In genomic region chr17:27707954-27708661, GRCm38 (mm10) we compare ENCODE assay signal across 9 mouse cellular contexts. TPM values are rescaled to one million over a fixed set of nuclear protein-coding genes. Genes with fewer than 3 reads are reported as not detected.
DNase-seq lines count a peak whose midpoint lies in the region; ATAC-seq and TF ChIP-seq lines count a peak whose summit lies in the region.
"Had no signal": no experiment of that assay in that cellular context is flagged by ENCODE, and none has a peak within 500 bp of the region (broad histone marks: within the 10 kb centered on the region; RNA-seq: fewer than 3 reads in every experiment).

No protein-coding gene starts in this region.

- no peak for TF ChIP-seq CTCF in olfactory bulb, adult 2 months (IDR thresholded peaks at IDR 0.05; ENCODE audit: insufficient read depth, low read depth, low read length)

- 2% methylated on average over 25 of the region's 25 CpGs for WGBS in intestine, embryonic 14.5 days
- 4% methylated on average over 24 of the region's 25 CpGs for WGBS in liver, embryonic 16.5 days (ENCODE audit: insufficient replicate concordance)
- 13% methylated on average over 25 of the region's 25 CpGs for WGBS in olfactory bulb, adult 2 months

- no peaks in the 10 kb centered on the region for H3K27me3 ChIP-seq in intestine, embryonic 14.5 days (replicated peaks; ENCODE audit: control insufficient read depth, insufficient read depth, low read length)
- H3K27me3 ChIP-seq in liver, embryonic 16.5 days (ENCODE audit: control insufficient read depth, insufficient read depth, low read depth, low read length): peaks cover 10% of the 10 kb centered on the region; the same call in 1 of the 2 replicates

- no peak overlapping the region for H3K27ac ChIP-seq in intestine, embryonic 14.5 days (ENCODE audit: low read depth)
- no peak overlapping the region for H3K27ac ChIP-seq in liver, embryonic 16.5 days (ENCODE audit: low read length)
- 0 out of 2 replicates have a peak overlapping the region, but pooled peaks have one; percentile 44 for H3K27ac ChIP-seq in olfactory bulb, adult 2 months (ENCODE audit: insufficient read depth, low read depth, low read length)

- H3K9ac ChIP-seq in intestine, embryonic 14.5 days (ENCODE audit: low read length): 0 out of 2 replicates have a peak overlapping the region, but pooled peaks have one; percentile 20
- no peak overlapping the region for H3K9ac ChIP-seq in liver, embryonic 16.5 days (ENCODE audit: low read depth, low read length)

- H3K4me3 ChIP-seq in intestine, embryonic 14.5 days (ENCODE audit: low read depth, low read length): peak overlapping the region; percentile 24
- H3K4me3 ChIP-seq in liver, embryonic 16.5 days (ENCODE audit: low read depth, low read length): peak overlapping the region; percentile 4; the same call in 1 of the 2 replicates
- no peak overlapping the region for H3K4me3 ChIP-seq in olfactory bulb, adult 2 months (ENCODE audit: insufficient read depth, low read depth, low read length)

- H3K4me2 ChIP-seq in intestine, embryonic 14.5 days (ENCODE audit: low read length): peak overlapping the region; percentile 57
- H3K4me2 ChIP-seq in liver, embryonic 16.5 days (ENCODE audit: low read depth, low read length): peak overlapping the region; percentile 44

- TF ChIP-seq POLR2A in olfactory bulb, adult 2 months (IDR thresholded peaks at IDR 0.05; ENCODE audit: insufficient read depth, low read depth, low read length): no peak

- peak; percentile 88 for ATAC-seq in intestine, embryonic 14.5 days (replicated peaks; ENCODE audit: low FRiP score, low TSS enrichment, low read depth)
- ATAC-seq in liver, embryonic 16.5 days (ENCODE audit: low read depth): peak; percentile 83
- no peak for ATAC-seq in erythroid progenitor cell, adult 5-6 weeks (replicated peaks; ENCODE audit: low FRiP score, poor library complexity, severe bottlenecking)

- intact Hi-C loops in gastrocnemius, postnatal 14 days (cut with DNase I; ENCODE audit: low total_unique reads): no loop called here

- H3K36me3 ChIP-seq in intestine, embryonic 14.5 days (ENCODE audit: control insufficient read depth, insufficient read depth, low read length): no peaks in the 10 kb centered on the region
- no peaks in the 10 kb centered on the region for H3K36me3 ChIP-seq in liver, embryonic 16.5 days (ENCODE audit: control insufficient read depth, insufficient read depth)
- H3K36me3 ChIP-seq: G1E had no signal

- peak; percentile 94 for DNase-seq in heart, adult 11 months
- DNase-seq in heart, adult 8-10 months (ENCODE audit: low spot score): no peak
- DNase-seq in c-Kit-positive CD71-negative TER-119-negative erythroid progenitor cells, embryonic 14.5 days (ENCODE audit: low read depth): peak; percentile 79
- peak; percentile 81 for DNase-seq in gastrocnemius, postnatal 14 days
- peak; percentile 95 for DNase-seq in intestine, embryonic 14.5 days (ENCODE audit: low spot score)

- H3K4me1 ChIP-seq in intestine, embryonic 14.5 days (replicated peaks; ENCODE audit: control insufficient read depth, insufficient read depth, low read length): peaks cover 7% of the 10 kb centered on the region; the same call in 1 of the 2 replicates
- H3K4me1 ChIP-seq in liver, embryonic 16.5 days (ENCODE audit: control insufficient read depth, low read depth, low read length): no peaks in the 10 kb centered on the region; the same call in 1 of the 2 replicates
- peaks cover 48% of the 10 kb centered on the region for H3K4me1 ChIP-seq in olfactory bulb, adult 2 months (ENCODE audit: control insufficient read depth, insufficient read depth, low read length)

- H3K9me3 ChIP-seq in intestine, embryonic 14.5 days (ENCODE audit: control insufficient read depth, low read length): no peaks in the 10 kb centered on the region
- H3K9me3 ChIP-seq in liver, embryonic 16.5 days (replicated peaks; ENCODE audit: control insufficient read depth, low read length): no peaks in the 10 kb centered on the region
- H3K9me3 ChIP-seq: G1E had no signal

RNA-seq across cellular contexts. Expression of gene Spdef, which starts 20.6 kb away (rescaled TPM):
- not detected for total RNA-seq in heart, adult 8-10 months (2022)
- total RNA-seq in gastrocnemius, postnatal 14 days (2021): under 1 TPM; 0.33 to 0.47 TPM
- polyA plus RNA-seq in intestine, embryonic 14.5 days (2014; fragmentation: Nextera tagmentation; extraction: Ambion mirVana): 8.6 and 12.0 TPM in 2 replicates
- polyA plus RNA-seq in liver, embryonic 16.5 days (2015; fragmentation: Nextera tagmentation; extraction: Ambion mirVana): 0.12 TPM in 1 of 2 replicates, not detected in the other
- polyA plus RNA-seq in olfactory bulb, adult 2 months (2012; ENCODE audit: insufficient read depth, insufficient read length, low replicate concordance, missing spikeins): not detected in 2 replicates
- not detected in 2 replicates for total RNA-seq in erythroid progenitor cell, adult 5-6 weeks (2015; ENCODE audit: low replicate concordance)
- total RNA-seq in erythroid progenitor cell, adult 5-6 weeks (2017; ENCODE audit: low replicate concordance): not detected in 2 replicates
- total RNA-seq: G1E had no signal

RNA-seq across cellular contexts. Expression of gene Pacsin1, which starts 52.8 kb away (rescaled TPM):
- under 1 TPM; 0.09 to 0.85 (median 0.39) TPM for total RNA-seq in heart, adult 8-10 months (2022)
- total RNA-seq in gastrocnemius, postnatal 14 days (2021): under 1 TPM; 0.13 to 0.23 TPM
- polyA plus RNA-seq in intestine, embryonic 14.5 days (2014; fragmentation: Nextera tagmentation; extraction: Ambion mirVana): 1.5 and 2.0 TPM in 2 replicates
- 0.22 and 0.26 TPM in 2 replicates for polyA plus RNA-seq in liver, embryonic 16.5 days (2015; fragmentation: Nextera tagmentation; extraction: Ambion mirVana)
- 329 TPM in 1 of 2 replicates, not detected in the other for polyA plus RNA-seq in olfactory bulb, adult 2 months (2012; ENCODE audit: insufficient read depth, insufficient read length, low replicate concordance, missing spikeins)
- total RNA-seq in erythroid progenitor cell, adult 5-6 weeks (2015; ENCODE audit: low replicate concordance): not detected in 2 replicates
- not detected in 2 replicates for total RNA-seq in erythroid progenitor cell, adult 5-6 weeks (2017; ENCODE audit: low replicate concordance)
- polyA plus RNA-seq: G1E had no signal
